Mouse (Mus musculus) CH12.LX (cell line): ENCODE results near the gene Prkab1.

Experiments
- CHD1 ChIP-seq: IDR thresholded peaks from 2 replicates; pipeline ENCODE4 v1.6.1; 2012; ENCODE audit warnings: low read depth, low read length, improper control_type of control experiment, inconsistent platforms
- CTCF ChIP-seq, 2 experiments: IDR thresholded peaks in 1 of 2; conservative IDR thresholded peaks in 1 of 2; 2 replicates each; pipeline ENCODE4 v1.5.1; 2011 to 2012; ENCODE audit warnings: low read depth in 2 of 2, low read length in 2 of 2, improper control_type of control experiment in 1 of 2, inconsistent platforms in 1 of 2, mild to moderate bottlenecking in 1 of 2, moderate library complexity in 1 of 2
- EP300 ChIP-seq: IDR thresholded peaks from 2 replicates; pipeline ENCODE4 v1.6.1; 2011; ENCODE audit warnings: low read length, improper control_type of control experiment
- ETS1 ChIP-seq: conservative IDR thresholded peaks from 2 replicates; pipeline ENCODE4 v1.6.1; 2012; ENCODE audit warnings: low read depth, mild to moderate bottlenecking, inconsistent platforms, low read length, improper control_type of control experiment, moderate library complexity
- MAX ChIP-seq: IDR thresholded peaks from 2 replicates; pipeline ENCODE4 v1.6.1; 2011; ENCODE audit warnings: low read length, improper control_type of control experiment
- MAZ ChIP-seq: IDR thresholded peaks from 2 replicates; pipeline ENCODE4 v1.6.1; 2012; ENCODE audit warnings: low read depth, mild to moderate bottlenecking, inconsistent platforms, low read length, improper control_type of control experiment, moderate library complexity
- MEF2A ChIP-seq: IDR thresholded peaks from 2 replicates; pipeline ENCODE4 v1.6.1; 2014; ENCODE audit warnings: low read depth, mild to moderate bottlenecking, inconsistent platforms, low read length, improper control_type of control experiment, borderline replicate concordance
- NELFE ChIP-seq: IDR thresholded peaks from 2 replicates; pipeline ENCODE4 v1.6.1; 2011; ENCODE audit warnings: low read depth, low read length, improper control_type of control experiment
- NRF1 ChIP-seq: IDR thresholded peaks from 2 replicates; pipeline ENCODE4 v1.6.1; 2014; ENCODE audit warnings: low read depth, mild to moderate bottlenecking, inconsistent platforms, low read length, improper control_type of control experiment, moderate library complexity
- POLR2A ChIP-seq: IDR thresholded peaks from 2 replicates; pipeline ENCODE4 v1.6.1; 2011; ENCODE audit warnings: low read depth, mild to moderate bottlenecking, improper control_type of control experiment, low read length
- POLR2AphosphoS2 ChIP-seq: IDR thresholded peaks from 2 replicates; pipeline ENCODE4 v1.6.1; 2011; ENCODE audit warnings: low read depth, low read length, improper control_type of control experiment
- UBTF ChIP-seq: IDR thresholded peaks from 2 replicates; pipeline ENCODE4 v1.6.1; 2012; ENCODE audit warnings: low read depth, mild to moderate bottlenecking, inconsistent platforms, low read length, improper control_type of control experiment, moderate library complexity
- ZC3H11A ChIP-seq: IDR thresholded peaks from 2 replicates; pipeline ENCODE4 v1.6.1; 2012; ENCODE audit warnings: low read depth, mild to moderate bottlenecking, inconsistent platforms, low read length, improper control_type of control experiment
- ZNF384 ChIP-seq: IDR thresholded peaks from 2 replicates; pipeline ENCODE4 v1.6.1; 2012; ENCODE audit warnings: low read depth, low read length, improper control_type of control experiment, inconsistent platforms

DNA sequence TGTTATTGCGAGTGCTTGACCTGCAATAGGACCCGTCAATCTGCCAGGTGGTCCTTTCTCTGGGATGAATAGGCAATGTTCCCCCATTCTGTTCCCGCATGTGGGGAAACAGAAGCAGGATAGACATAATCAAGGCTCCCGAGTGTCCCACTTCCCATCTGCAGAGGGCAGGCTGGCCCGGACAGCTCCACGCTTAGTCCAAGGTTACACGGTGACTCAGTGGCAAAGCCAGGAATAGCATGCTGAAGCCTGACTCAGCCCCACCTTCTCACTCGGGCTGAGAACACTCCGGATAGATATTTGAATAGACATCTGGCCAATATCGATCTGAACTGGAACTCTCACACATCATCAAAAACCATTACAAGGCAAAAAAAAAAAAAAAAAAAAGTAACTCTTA lies 48.6 kb downstream of the Prkab1 start:
- no peak for TF ChIP-seq CTCF (conservative IDR thresholded peaks at IDR 0.05 in 1 of 2, IDR thresholded peaks at IDR 0.05 in 1 of 2; ENCODE audit: low read depth in 2 of 2, low read length in 2 of 2)
- TF ChIP-seq NRF1 = no peak
- TF ChIP-seq NELFE = no peak
- TF ChIP-seq POLR2AphosphoS2 = no peak
- TF ChIP-seq ETS1 = no peak
- no peak for TF ChIP-seq EP300
- no peak for TF ChIP-seq POLR2A
- no peak for TF ChIP-seq MAZ
- no peak for TF ChIP-seq CHD1
- no peak for TF ChIP-seq UBTF
- TF ChIP-seq MAX = no peak
- TF ChIP-seq ZNF384 = no peak
- TF ChIP-seq ZC3H11A = no peak
- no peak for TF ChIP-seq MEF2A
